Mouse (Mus musculus) midbrain, embryonic 16.5 days (tissue): ENCODE results near the gene 2010300C02Rik. TPM values are rescaled to one million over a fixed set of nuclear protein-coding genes. Genes with fewer than 3 reads are reported as not detected.

Experiments
- ATAC-seq: fragments of 200-750 bp; cut with Nextera tagmentation; 2 replicates; pipeline ENCODE4 v1.8.0; 2017; ENCODE audit warnings: moderate TSS enrichment
- H3K27ac ChIP-seq: fragments of 300-500 bp; sonication (generic); 2 replicates; pipeline ENCODE4 v1.5.1; 2014; ENCODE audit warnings: mild to moderate bottlenecking, low read length, mixed read lengths
- H3K27me3 ChIP-seq: fragments of 300-500 bp; sonication (generic); 2 replicates; pipeline ENCODE4 v1.6.1; 2014; ENCODE audit warnings: low read depth, low read length, mixed read lengths; ENCODE audit not compliant: control insufficient read depth, insufficient read depth
- H3K36me3 ChIP-seq: fragments of 300-500 bp; sonication (generic); 2 replicates; pipeline ENCODE4 v1.6.1; 2014; ENCODE audit warnings: mild to moderate bottlenecking, low read length, moderate library complexity, mixed read lengths; ENCODE audit not compliant: control insufficient read depth, insufficient read depth
- H3K4me1 ChIP-seq: fragments of 300-500 bp; sonication (generic); 2 replicates; pipeline ENCODE4 v1.6.1; 2014; ENCODE audit warnings: mild to moderate bottlenecking, low read length, mixed read lengths; ENCODE audit not compliant: control insufficient read depth, insufficient read depth
- H3K4me2 ChIP-seq: fragments of 300-500 bp; sonication (generic); 2 replicates; pipeline ENCODE4 v1.6.1; 2014; ENCODE audit warnings: mild to moderate bottlenecking, low read length, mixed read lengths
- H3K4me3 ChIP-seq: fragments of 300-500 bp; sonication (generic); 2 replicates; pipeline ENCODE4 v1.5.1; 2014; ENCODE audit warnings: low read depth, mild to moderate bottlenecking, low read length, moderate library complexity, mixed read lengths
- H3K9ac ChIP-seq: fragments of 300-500 bp; sonication (generic); 2 replicates; pipeline ENCODE4 v1.6.1; 2014; ENCODE audit warnings: low read depth, low read length, mixed read lengths
- H3K9me3 ChIP-seq: fragments of 300-500 bp; sonication (generic); replicated peaks from 2 replicates; pipeline ENCODE4 v1.6.1; 2014; ENCODE audit warnings: mild to moderate bottlenecking, low read length, mixed read lengths; ENCODE audit not compliant: control insufficient read depth, poor library complexity, severe bottlenecking
- WGBS: fragments of 180-500 bp; shearing (Covaris S2); extraction: QIAGEN DNeasy Blood & Tissue Kit; methylation state at CpG from one replicate; pipeline ENCODE4 v1.1.7; 2014; 5-methylcytosine and 5-hydroxymethylcytosine counted together
- polyA plus RNA-seq: library from polyadenylated mRNA; unstranded; fragments of >200 nt; fragmentation: Nextera tagmentation; extraction: Ambion mirVana; gene quantifications from 2 replicates; pipeline ENCODE4 v1.2.1, GENCODE M21; 2015

Gene 2010300C02Rik
- polyA plus RNA-seq, 1 experiment from 2014 or later, result 3.6 TPM

DNA sequence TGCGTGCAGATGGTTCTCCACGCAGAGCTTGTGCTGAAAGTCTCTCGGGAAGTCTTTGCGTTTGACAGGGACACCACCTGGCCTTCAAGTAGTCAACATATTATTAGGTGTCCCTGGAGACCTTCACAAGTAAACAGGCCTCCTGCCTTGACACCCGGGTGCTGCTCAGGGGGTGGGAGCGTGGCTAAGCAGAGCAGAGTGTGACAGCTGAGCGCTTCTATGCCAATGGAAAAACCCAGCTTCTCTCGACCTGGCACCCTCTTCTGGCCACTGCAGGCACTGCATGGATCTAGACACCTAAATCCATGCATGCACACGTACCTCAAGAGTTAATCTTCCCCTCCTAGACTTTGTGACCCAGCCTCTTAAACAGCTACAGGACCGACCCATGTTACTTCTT is 80.8 kb downstream of the 2010300C02Rik start:
- Histone ChIP-seq H3K4me2 (peak overlapping the region; percentile 51), H3K4me1 (peaks cover 4% of the 10 kb centered on the region; the same call in 1 of the 2 replicates), H3K27ac (no peak overlapping the region), H3K9me3 (no peaks in the 10 kb centered on the region), H3K4me3 (peak overlapping the region; percentile 12; the same call in 1 of the 2 replicates), H3K9ac (no peak overlapping the region), H3K36me3 (no peaks in the 10 kb centered on the region), H3K27me3 (no peaks in the 10 kb centered on the region; the same call in 1 of the 2 replicates)
- 18% methylated on average over 10 of the region's 10 CpGs for WGBS
- peak; percentile 82 for ATAC-seq

DNA sequence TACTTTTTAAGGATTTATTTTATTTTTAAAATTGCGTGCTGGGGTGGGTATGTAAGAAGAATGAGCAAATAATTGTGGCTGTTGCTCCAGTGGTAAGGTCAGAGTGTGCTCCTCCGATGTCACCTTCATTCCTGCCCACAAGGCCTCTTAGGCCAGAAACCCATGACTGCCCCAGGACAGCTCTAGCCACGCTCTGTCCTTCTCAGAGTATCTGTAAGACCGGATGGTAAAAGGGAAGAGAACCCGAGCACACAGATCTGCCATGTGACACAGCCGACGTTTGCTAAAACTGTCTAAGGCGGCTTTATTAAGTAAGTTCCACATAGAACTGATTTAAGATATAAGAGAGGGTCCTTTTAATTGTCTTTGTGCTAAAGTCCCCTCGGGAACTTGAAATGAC is 81.3 kb downstream of the 2010300C02Rik start:
- Histone ChIP-seq H3K4me1 (peaks cover 4% of the 10 kb centered on the region; the same call in 1 of the 2 replicates), H3K27ac (no peak overlapping the region), H3K9me3 (no peaks in the 10 kb centered on the region), H3K36me3 (no peaks in the 10 kb centered on the region), H3K9ac (no peak overlapping the region), H3K4me3 (no peak overlapping the region), H3K4me2 (no peak overlapping the region; the same call in 1 of the 2 replicates), H3K27me3 (no peaks in the 10 kb centered on the region; the same call in 1 of the 2 replicates)
- 86% methylated on average over 9 of the region's 9 CpGs for WGBS
- no peak for ATAC-seq

DNA sequence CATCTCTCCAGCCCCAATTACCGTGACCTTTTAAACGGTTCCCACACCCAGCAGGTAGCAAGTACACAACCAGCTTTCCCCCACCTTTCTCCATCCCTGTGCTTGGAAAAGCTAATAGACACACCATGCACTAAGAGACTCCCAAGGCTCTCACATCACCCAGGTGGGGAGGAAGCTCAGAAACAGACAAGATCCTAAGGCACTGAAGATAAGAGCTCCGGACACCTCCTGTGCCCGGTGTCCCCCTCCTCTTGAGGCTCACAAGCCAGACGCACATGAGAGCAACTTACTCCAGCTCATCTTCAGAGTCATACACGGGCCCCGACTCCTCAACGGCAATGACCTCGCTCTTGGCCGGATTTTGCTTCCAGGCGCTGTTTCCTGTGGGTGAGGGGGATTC is 82.3 kb downstream of the 2010300C02Rik start:
- no peaks in the 10 kb centered on the region; the same call in 1 of the 2 replicates for H3K27me3 ChIP-seq
- WGBS, result 79% methylated on average over 11 of the region's 11 CpGs
- no peak overlapping the region for H3K4me2 ChIP-seq
- H3K36me3 ChIP-seq, result no peaks in the 10 kb centered on the region
- peaks cover 4% of the 10 kb centered on the region; the same call in 1 of the 2 replicates for H3K4me1 ChIP-seq
- H3K27ac ChIP-seq, result no peak overlapping the region
- H3K4me3 ChIP-seq, result no peak overlapping the region
- H3K9ac ChIP-seq, result no peak overlapping the region
- H3K9me3 ChIP-seq, result no peaks in the 10 kb centered on the region
- no peak for ATAC-seq

DNA sequence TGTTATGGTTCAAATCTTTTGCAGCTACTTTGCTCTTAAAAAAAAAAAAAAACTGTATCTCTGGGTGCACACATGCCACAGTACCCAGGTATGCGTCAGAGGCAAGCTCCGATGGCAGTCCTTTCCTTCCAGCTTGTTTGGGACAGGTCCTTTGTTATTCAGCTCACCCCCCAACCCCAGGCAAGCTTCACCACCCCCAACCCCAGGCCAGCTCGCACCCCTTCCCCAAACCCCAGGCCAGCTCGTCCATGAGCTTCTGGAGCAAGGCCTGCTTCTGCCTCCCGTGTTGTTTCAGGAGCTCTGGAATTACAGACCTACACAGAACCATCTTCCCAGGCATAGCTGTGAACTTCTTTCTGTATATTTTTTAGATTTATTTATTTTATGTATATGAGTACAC is 83.1 kb downstream of the 2010300C02Rik start:
- peaks cover 4% of the 10 kb centered on the region; the same call in 1 of the 2 replicates for H3K4me1 ChIP-seq
- H3K9me3 ChIP-seq, result no peaks in the 10 kb centered on the region
- no peaks in the 10 kb centered on the region; the same call in 1 of the 2 replicates for H3K27me3 ChIP-seq
- H3K36me3 ChIP-seq, result no peaks in the 10 kb centered on the region
- no peak overlapping the region for H3K4me2 ChIP-seq
- ATAC-seq, result no peak
- no peak overlapping the region for H3K27ac ChIP-seq
- H3K9ac ChIP-seq, result no peak overlapping the region
- 80% methylated on average over 5 of the region's 5 CpGs for WGBS
- H3K4me3 ChIP-seq, result no peak overlapping the region

DNA sequence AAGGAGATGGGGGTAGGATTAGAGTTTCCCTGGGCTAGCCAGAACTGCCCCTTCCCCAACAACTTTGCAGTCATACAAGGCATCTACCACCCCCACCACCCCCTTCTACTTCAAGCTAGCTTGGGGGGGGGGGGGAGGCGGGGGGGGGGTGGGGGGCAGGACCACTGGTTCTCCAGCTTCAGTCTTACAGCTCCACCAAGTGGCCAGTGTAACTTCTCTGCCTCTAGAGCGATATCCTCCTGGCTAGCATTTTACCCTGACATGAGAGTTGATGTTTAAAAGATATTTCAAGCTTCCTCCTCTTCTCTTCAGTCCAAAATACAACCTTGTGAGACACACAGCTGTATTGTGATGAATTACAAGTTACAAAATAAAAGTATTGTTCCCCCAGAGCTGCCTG is 83.7 kb downstream of the 2010300C02Rik start:
- Histone ChIP-seq H3K9me3 (no peaks in the 10 kb centered on the region), H3K36me3 (no peaks in the 10 kb centered on the region), H3K4me2 (no peak overlapping the region), H3K4me1 (peaks cover 4% of the 10 kb centered on the region; the same call in 1 of the 2 replicates), H3K27me3 (no peaks in the 10 kb centered on the region; the same call in 1 of the 2 replicates), H3K27ac (no peak overlapping the region), H3K9ac (no peak overlapping the region), H3K4me3 (no peak overlapping the region)
- ATAC-seq, result no peak
- 36% methylated on average over 2 of the region's 2 CpGs for WGBS

DNA sequence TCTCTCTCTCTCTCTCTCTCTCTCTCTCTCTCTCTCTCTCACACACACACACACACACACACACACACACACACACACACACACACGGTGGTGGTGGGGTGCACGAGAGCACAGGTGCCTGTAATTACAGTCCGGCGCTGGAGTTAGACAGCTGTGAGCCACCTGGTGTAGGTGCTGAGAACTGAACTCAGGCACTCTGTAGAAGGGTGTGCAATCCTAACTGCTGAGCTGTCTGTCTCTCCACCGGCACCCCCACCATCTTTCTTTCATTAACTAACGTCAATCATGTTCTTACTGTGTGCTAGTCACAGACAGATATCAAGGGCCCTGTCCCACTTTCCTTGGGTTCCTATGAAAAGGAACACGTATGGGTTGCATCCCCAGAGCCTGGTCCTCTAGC is 84.2 kb downstream of the 2010300C02Rik start:
- peaks cover 4% of the 10 kb centered on the region; the same call in 1 of the 2 replicates for H3K4me1 ChIP-seq
- H3K36me3 ChIP-seq, result no peaks in the 10 kb centered on the region
- H3K9ac ChIP-seq, result no peak overlapping the region
- no peak for ATAC-seq
- H3K9me3 ChIP-seq, result no peaks in the 10 kb centered on the region
- H3K4me3 ChIP-seq, result no peak overlapping the region
- no peak overlapping the region for H3K27ac ChIP-seq
- WGBS, result 70% methylated on average over 7 of the region's 7 CpGs
- H3K27me3 ChIP-seq, result no peaks in the 10 kb centered on the region; the same call in 1 of the 2 replicates
- H3K4me2 ChIP-seq, result no peak overlapping the region

DNA sequence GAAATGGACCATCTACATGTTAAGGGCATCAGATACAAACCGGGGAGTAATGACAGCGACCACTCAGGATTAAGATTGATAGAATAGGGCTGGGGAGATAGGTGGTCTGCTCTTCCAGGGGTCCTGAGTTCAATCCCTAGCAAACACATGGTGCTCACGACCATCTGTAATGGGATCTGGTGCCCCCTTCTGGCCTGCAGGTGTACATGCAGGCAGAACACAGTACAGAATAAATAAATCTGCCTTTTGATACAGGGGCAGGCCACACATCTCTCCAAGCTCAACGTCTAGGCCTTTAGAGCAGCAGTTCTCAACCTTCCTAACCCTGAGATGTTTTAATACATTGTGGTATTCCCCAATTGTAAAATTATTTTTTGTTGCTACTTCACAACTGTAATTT is 85.2 kb downstream of the 2010300C02Rik start:
- Histone ChIP-seq H3K27me3 (no peaks in the 10 kb centered on the region; the same call in 1 of the 2 replicates), H3K4me3 (no peak overlapping the region), H3K4me2 (no peak overlapping the region), H3K9me3 (no peaks in the 10 kb centered on the region), H3K27ac (no peak overlapping the region), H3K9ac (no peak overlapping the region), H3K4me1 (peaks cover 4% of the 10 kb centered on the region; the same call in 1 of the 2 replicates), H3K36me3 (no peaks in the 10 kb centered on the region)
- WGBS, result 34% methylated on average over 4 of the region's 4 CpGs
- no peak for ATAC-seq

DNA sequence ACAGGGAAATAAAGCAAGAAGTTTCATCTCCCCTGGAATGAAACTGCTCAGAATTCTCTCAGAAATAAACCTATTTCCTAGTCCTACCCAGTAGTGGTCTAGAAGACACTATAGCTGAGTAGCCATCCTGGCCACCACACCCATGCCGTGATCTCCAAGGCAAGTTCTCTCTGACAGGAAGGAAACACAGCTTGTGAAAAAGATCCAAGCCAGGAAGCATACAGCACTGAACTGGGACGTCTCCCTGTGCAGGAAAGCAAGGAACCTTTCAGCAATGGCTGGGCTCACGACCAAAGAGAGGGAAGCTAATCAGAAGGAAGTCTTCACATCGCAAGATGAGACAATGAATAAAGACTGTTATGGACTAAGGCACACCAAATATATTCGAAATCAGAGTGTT is 86.4 kb downstream of the 2010300C02Rik start:
- H3K4me2 ChIP-seq, result no peak overlapping the region
- no peak overlapping the region for H3K4me3 ChIP-seq
- no peak overlapping the region for H3K27ac ChIP-seq
- ATAC-seq, result no peak
- no peaks in the 10 kb centered on the region for H3K9me3 ChIP-seq
- H3K4me1 ChIP-seq, result no peaks in the 10 kb centered on the region
- 77% methylated on average over 5 of the region's 5 CpGs for WGBS
- H3K9ac ChIP-seq, result no peak overlapping the region
- no peaks in the 10 kb centered on the region for H3K27me3 ChIP-seq
- no peaks in the 10 kb centered on the region for H3K36me3 ChIP-seq

DNA sequence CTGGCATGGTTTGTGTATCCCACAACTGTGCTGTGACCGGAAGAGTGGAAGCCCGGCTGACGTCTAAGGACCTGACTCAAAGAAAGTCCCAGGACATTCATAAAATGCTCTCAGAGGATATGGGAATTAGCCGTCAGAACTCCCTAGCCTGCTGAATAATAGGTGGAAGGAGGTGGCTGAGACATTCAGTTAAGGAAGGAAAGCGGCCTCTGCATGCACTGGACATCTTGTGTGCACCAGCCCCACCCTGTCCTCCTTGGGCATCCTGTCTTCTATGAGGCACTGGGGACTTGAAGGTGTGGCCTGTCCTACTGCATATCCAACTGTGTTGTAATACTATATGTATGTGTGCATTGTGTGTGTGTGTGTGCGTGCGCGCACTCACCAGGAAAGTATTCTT is 87.5 kb downstream of the 2010300C02Rik start:
- Histone ChIP-seq H3K9ac (no peak overlapping the region), H3K9me3 (no peaks in the 10 kb centered on the region), H3K4me2 (no peak overlapping the region), H3K27me3 (no peaks in the 10 kb centered on the region), H3K4me1 (no peaks in the 10 kb centered on the region), H3K4me3 (no peak overlapping the region), H3K27ac (no peak overlapping the region), H3K36me3 (no peaks in the 10 kb centered on the region)
- WGBS, result 86% methylated on average over 8 of the region's 8 CpGs
- no peak for ATAC-seq
